Mouse (Mus musculus) intestine, postnatal 0 days (tissue): ENCODE measurements at regions not wholly inside any gene's neighbourhood (a gene's known extent, or its start where the extent isn't known, plus 50 kb on each side); places are given as distances from the start of the nearest gene placed in this dataset.
A peak's percentile ranks its signal among the peaks of the same experiment; 100 is the strongest.
"Not testable (repeated sequence)": the region's sequence is repeated elsewhere in the genome, so short reads cannot be mapped to it uniquely, and the experiment has no call there.

Source experiments
- ATAC-seq: fragments of 200-750 bp; cut with Nextera tagmentation; 2 replicates; pipeline ENCODE4 v1.8.0; 2017; ENCODE audit warnings: mild to moderate bottlenecking, moderate TSS enrichment, moderate library complexity
- H3K27ac ChIP-seq: fragments of 300-500 bp; sonication (generic); 2 replicates; pipeline ENCODE4 v1.5.1; 2014; ENCODE audit warnings: mild to moderate bottlenecking, low read depth, low read length, moderate library complexity
- H3K27me3 ChIP-seq: fragments of 300-500 bp; sonication (generic); replicated peaks from 2 replicates; pipeline ENCODE4 v1.6.1; 2014; ENCODE audit warnings: low read length, mixed read lengths; ENCODE audit not compliant: control insufficient read depth, insufficient read depth
- H3K36me3 ChIP-seq: fragments of 300-500 bp; sonication (generic); 2 replicates; pipeline ENCODE4 v1.6.1; 2014; ENCODE audit warnings: mild to moderate bottlenecking, moderate library complexity; ENCODE audit not compliant: control insufficient read depth, insufficient read depth
- H3K4me1 ChIP-seq: fragments of 300-500 bp; sonication (generic); replicated peaks from 2 replicates; pipeline ENCODE4 v1.6.1; 2014; ENCODE audit warnings: antibody characterized with exemption, low read length, mixed read lengths; ENCODE audit not compliant: control insufficient read depth, insufficient read depth
- H3K4me2 ChIP-seq: fragments of 300-500 bp; sonication (generic); replicated peaks from 2 replicates; pipeline ENCODE4 v1.6.1; 2014; ENCODE audit warnings: low read depth, mild to moderate bottlenecking, moderate library complexity
- H3K4me3 ChIP-seq: fragments of 300-500 bp; sonication (generic); 2 replicates; pipeline ENCODE4 v1.5.1; 2014; ENCODE audit warnings: low read depth, low read length
- H3K9ac ChIP-seq: fragments of 300-500 bp; sonication (generic); 2 replicates; pipeline ENCODE4 v1.6.1; 2014; ENCODE audit warnings: mild to moderate bottlenecking, low read depth, low read length
- H3K9me3 ChIP-seq: fragments of 300-500 bp; sonication (generic); 2 replicates; pipeline ENCODE4 v1.6.1; 2016; ENCODE audit warnings: mixed run types; ENCODE audit not compliant: control insufficient read depth
- CTCF ChIP-seq: sonication (generic); IDR thresholded peaks from 2 replicates; pipeline ENCODE4 v1.5.1; 2016; ENCODE audit warnings: low read depth, mild to moderate bottlenecking, control low read depth, antibody characterized with exemption, moderate library complexity
- WGBS: fragments of 180-500 bp; shearing (Covaris S2); extraction: QIAGEN DNeasy Blood & Tissue Kit; methylation state at CpG from one replicate; pipeline ENCODE4 v1.1.7; 2014; 5-methylcytosine and 5-hydroxymethylcytosine counted together

- not testable (repeated sequence) for H3K36me3 ChIP-seq, H3K4me1 ChIP-seq, H3K9me3 ChIP-seq, H3K27me3 ChIP-seq, H3K27ac ChIP-seq, H3K9ac ChIP-seq
- peak overlapping the region; percentile 66 for H3K4me2 ChIP-seq
- peak; percentile 76 for ATAC-seq
- TF ChIP-seq CTCF: peak; percentile 91
- WGBS: 3% methylated on average over 14 of the region's 14 CpGs
- H3K4me3 ChIP-seq: peak overlapping the region; percentile 23; the same call in 1 of the 2 replicates
Measured at GRCm38 (mm10) chr10:86636953-86637376, 68.3 kb downstream of the Hsp90b1 start.

- Histone ChIP-seq H3K4me3 (peak overlapping the region; percentile 23; the same call in 1 of the 2 replicates), H3K4me2 (peak overlapping the region; percentile 66)
- WGBS: 29% methylated on average over 6 of the region's 6 CpGs
- H3K27me3 ChIP-seq, ATAC-seq, H3K9me3 ChIP-seq, H3K27ac ChIP-seq, H3K4me1 ChIP-seq, H3K9ac ChIP-seq, H3K36me3 ChIP-seq: not testable (repeated sequence)
Measured at GRCm38 (mm10) chr10:86636515-86636914, 68.8 kb downstream of the Hsp90b1 start.

- H3K27me3 ChIP-seq, H3K4me3 ChIP-seq, H3K36me3 ChIP-seq, H3K9ac ChIP-seq, H3K27ac ChIP-seq, H3K4me2 ChIP-seq, H3K9me3 ChIP-seq, H3K4me1 ChIP-seq, ATAC-seq: not testable (repeated sequence)
Measured at GRCm38 (mm10) chr10:86626734-86627133, 78.6 kb downstream of the Hsp90b1 start.

GRCm38 (mm10) chr10:86617958-86618664 lies 87.2 kb downstream of the Hsp90b1 start:
- H3K4me1 ChIP-seq, H3K4me3 ChIP-seq, H3K27ac ChIP-seq, H3K27me3 ChIP-seq, H3K4me2 ChIP-seq, H3K9ac ChIP-seq, H3K9me3 ChIP-seq, H3K36me3 ChIP-seq, ATAC-seq: not testable (repeated sequence)
- 74% methylated on average over 6 of the region's 6 CpGs for WGBS

GRCm38 (mm10) chr10:86612341-86612740 lies 93.0 kb downstream of the Hsp90b1 start:
- not testable (repeated sequence) for H3K27me3 ChIP-seq, H3K27ac ChIP-seq, H3K4me1 ChIP-seq, H3K9ac ChIP-seq, H3K4me3 ChIP-seq, H3K36me3 ChIP-seq, H3K9me3 ChIP-seq, ATAC-seq, H3K4me2 ChIP-seq
- 14% methylated on average over 1 of the region's 1 CpGs for WGBS

GRCm38 (mm10) chr10:86610027-86610426 lies 95.3 kb downstream of the Hsp90b1 start:
- H3K4me1 ChIP-seq, H3K4me2 ChIP-seq, H3K4me3 ChIP-seq, H3K36me3 ChIP-seq, H3K9ac ChIP-seq, ATAC-seq, H3K27ac ChIP-seq, H3K9me3 ChIP-seq, H3K27me3 ChIP-seq: not testable (repeated sequence)
- TF ChIP-seq CTCF: peak; percentile 60
- 49% methylated on average over 2 of the region's 2 CpGs for WGBS

GRCm38 (mm10) chr10:86600843-86601242 lies 102.1 kb upstream of the Syn3 start:
- TF ChIP-seq CTCF: peak; percentile 48
- H3K9ac ChIP-seq, H3K27ac ChIP-seq, H3K4me3 ChIP-seq, H3K9me3 ChIP-seq, ATAC-seq, H3K4me2 ChIP-seq, H3K4me1 ChIP-seq, H3K27me3 ChIP-seq, H3K36me3 ChIP-seq: not testable (repeated sequence)
- WGBS: 46% methylated on average over 7 of the region's 7 CpGs

- H3K4me1 ChIP-seq, H3K36me3 ChIP-seq, H3K27ac ChIP-seq, ATAC-seq, H3K27me3 ChIP-seq, H3K9ac ChIP-seq, H3K9me3 ChIP-seq, H3K4me2 ChIP-seq, H3K4me3 ChIP-seq: not testable (repeated sequence)
- WGBS: 93% methylated on average over 7 of the region's 7 CpGs
Measured at GRCm38 (mm10) chr10:86599991-86600390, 101.3 kb upstream of the Syn3 start.

- not testable (repeated sequence) for H3K9ac ChIP-seq, ATAC-seq, H3K27ac ChIP-seq, H3K27me3 ChIP-seq, H3K4me3 ChIP-seq, H3K36me3 ChIP-seq, H3K9me3 ChIP-seq, H3K4me2 ChIP-seq, H3K4me1 ChIP-seq
- WGBS: 75% methylated on average over 2 of the region's 2 CpGs
Measured at GRCm38 (mm10) chr10:86590211-86590610, 91.5 kb upstream of the Syn3 start.
